Mouse (Mus musculus): ENCODE results near the gene Frat2.
A peak's percentile ranks its signal among the peaks of the same experiment; 100 is the strongest.

The Frat2 gene

DNA sequence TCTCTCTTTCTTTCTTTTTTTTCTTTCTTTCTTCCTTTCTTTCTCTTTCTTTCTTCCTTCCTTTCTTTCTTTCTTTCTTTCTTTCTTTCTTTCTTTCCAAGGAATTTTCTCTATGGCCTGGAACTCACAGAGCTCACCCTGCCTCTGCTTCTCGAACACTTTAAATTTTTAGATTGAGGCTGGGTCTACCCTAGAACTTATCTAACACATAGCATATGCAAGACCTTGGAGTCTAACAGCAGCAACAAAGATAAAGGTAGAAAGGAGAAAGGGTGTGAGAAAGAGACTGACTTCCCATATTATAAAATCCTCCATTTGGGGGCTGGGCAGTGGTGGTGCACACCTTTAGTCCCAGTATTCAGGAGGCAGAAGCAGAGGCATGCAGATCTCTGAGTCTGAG is 25.3 kb downstream of the Frat2 start:
- no peak for DNase-seq (ENCODE audit: low spot score in 2 of 2)

DNA sequence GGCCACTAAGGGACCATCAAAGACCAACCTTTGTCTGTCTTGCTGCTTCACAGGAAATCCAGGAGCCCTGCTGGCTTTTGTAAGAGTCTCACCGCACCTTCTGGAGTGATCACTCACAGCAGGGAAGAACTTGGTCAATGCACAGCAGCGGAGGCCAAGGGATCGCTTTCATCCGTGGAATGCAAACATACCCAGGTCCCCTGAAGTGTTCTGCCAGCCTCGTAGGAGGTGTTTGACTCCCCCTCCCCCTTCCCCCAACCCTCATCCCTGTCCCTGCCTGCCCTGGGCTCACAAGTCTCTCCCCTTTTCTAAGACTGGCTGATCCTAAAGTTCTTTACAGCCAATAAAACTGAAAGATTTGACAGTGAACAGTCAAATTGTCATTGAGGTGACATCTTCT is 26.5 kb downstream of the Frat2 start:
- DNase-seq (ENCODE audit: low spot score in 2 of 2), result no peak

DNA sequence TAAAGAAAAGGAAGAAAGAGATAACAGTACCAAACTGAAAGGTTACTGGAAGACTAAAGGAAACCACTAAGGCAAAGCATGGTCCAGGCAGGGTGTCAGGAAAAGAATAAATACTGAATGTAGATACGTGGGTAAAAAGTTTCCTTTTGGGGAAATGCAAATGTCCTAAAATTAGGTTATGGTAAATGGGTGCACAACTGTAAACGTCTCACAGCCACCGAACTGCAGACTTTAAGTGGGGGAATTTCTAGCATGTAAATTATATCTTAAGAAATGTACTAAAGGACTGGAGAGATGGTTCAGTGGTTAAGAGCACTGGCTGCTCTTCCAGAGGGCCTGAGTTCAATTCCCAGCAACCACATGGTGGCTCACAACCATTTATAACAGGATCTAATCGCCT is 29.2 kb downstream of the Frat2 start:
- no peak for DNase-seq (ENCODE audit: low spot score in 2 of 2)

DNA sequence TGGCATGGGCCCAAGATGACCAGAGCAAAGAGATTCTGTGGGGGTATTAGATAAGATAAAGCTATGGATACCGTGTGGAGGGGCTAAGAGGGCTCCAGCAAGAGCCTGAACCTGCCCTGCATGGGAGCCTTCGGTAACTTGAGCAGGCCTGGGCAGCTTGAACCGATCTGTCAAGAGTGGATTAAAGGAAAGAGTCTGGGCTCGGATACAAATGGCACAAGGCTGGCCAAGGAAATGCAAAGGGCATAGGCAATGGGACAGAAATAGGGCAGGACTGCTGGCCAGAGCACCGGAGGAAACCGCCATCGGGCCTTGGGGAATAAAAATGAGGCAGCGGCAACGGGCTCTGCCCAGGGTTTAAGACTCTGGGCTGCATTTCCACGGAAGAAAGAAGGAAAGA is 30.6 kb downstream of the Frat2 start:
- no peak for DNase-seq (ENCODE audit: low spot score in 2 of 2)

DNA sequence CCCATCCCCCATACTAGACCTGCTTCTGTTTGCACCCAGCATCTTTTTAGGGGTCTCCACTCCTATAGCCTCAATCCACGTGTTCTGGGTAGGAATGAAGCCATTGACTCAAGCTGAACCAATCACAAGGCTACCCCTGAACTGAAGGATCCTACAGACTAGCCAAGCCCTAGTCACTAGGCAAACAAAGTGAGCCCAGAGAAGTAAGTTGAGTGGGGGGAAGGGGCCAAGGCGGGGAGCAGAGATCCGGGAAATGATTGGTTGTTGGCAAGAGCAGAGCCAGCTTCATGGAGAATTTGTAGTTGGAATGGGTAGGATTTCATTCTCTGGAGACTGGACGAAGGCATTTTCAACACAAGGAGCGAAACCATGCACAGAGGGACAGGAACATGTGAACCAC is 31.0 kb downstream of the Frat2 start:
- DNase-seq (ENCODE audit: low spot score in 2 of 2), result no peak

DNA sequence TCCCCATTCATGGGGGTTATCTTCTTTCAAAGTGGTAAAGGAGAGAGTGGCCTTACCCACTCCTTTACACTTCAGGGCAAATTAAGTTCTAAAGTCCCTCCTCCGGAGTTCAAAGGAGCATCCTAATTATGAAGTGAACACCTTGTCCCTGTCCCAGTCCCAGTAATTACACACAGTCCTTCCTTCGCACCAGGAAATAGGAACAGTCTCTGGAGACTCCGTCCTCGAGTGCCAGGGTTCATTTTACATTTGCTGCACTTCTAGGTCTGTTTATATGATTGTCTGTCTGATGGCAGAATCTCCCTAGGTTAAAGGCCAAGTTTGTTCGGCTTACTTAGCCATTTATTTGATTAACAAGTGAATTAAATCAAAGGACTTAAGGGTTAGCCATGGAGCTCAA is 31.5 kb downstream of the Frat2 start:
- DNase-seq (ENCODE audit: low spot score in 2 of 2), result no peak

DNA sequence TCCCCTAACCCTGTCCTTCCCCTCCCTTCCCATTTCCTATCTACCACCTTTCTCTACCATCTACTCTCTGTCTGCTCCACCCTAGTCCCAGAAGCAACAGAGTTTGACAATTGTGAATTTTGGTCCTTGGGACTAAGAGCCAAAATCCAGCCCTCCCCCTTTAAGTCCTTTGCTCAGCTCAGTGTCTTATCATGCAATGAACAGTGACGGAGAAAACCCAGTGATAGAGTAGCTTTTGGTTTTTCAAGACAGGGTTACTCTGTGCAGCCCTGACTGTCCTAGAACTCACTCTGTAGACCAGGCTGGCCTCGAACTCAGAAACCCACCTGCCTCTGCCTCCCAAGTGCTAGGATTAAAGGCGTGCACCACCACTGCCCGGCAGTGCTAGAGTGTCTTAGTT is 34.6 kb downstream of the Frat2 start:
- no peak for DNase-seq (ENCODE audit: low spot score in 2 of 2)

DNA sequence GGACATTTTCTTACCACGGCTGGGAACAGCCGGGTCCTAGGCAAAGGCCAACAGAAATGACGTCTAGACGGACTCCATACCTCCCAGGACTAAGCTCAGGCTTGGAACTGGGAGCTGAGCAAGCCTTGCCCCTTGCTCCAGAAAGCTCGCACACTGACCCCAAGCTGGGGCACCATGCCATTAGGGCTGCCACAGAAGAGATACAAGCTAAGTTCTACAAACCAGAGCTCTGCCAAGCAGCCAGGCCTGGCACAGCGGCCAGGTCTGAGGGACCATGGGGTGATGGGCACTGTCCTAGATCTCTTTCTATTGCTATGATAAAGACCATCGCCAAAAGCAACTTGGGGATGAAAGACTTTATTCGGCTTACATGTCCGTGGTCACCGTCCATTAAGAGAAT is 35.4 kb downstream of the Frat2 start:
- no peak for DNase-seq (ENCODE audit: low spot score in 2 of 2)

DNA sequence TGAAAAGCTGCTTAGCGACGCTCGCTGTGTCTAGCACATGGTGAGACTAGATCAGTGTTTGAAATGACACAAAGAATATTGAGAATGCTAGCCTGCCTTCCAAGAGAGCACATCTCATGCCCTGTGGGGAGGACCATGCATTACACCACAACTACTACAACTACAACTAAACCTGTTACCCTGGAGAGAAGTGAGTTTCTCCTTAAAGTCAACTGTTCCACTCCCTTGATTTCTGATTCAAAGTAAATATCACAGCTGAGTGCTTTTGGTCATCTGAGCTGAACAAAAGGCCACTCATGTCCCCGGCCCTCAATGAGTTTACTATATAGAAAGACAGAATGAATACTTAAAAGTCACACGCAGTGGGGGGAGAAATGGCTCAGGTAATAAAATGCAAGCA is 37.9 kb downstream of the Frat2 start:
- DNase-seq (ENCODE audit: low spot score in 2 of 2), result no peak

DNA sequence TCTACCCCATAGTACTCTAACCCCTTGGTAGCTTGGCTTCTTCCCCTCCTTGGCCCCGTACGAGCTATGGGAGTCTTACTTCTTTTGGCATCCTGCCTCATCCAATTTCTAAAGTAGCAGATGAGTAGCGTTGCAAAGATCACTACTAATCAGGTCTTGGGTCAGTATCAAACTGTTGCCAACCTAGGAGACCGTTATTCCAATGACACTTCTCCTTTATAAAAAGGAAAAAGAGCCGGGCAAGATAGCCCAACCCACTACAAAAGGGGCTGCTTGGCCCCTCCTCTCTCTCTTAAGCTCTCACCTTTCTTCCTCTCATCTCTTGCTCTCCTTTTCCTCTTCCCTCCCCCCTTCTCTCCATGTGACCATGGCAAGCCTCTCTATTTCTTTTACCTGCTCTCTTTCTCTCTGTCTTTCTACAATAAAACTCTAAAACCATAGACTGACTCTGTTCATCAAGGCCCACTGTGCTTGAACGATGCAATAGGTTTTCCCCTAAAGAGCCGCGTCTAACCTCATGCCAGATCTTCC is 39.8 kb downstream of the Frat2 start:
- no peak for DNase-seq (ENCODE audit: low spot score in 2 of 2)

DNA sequence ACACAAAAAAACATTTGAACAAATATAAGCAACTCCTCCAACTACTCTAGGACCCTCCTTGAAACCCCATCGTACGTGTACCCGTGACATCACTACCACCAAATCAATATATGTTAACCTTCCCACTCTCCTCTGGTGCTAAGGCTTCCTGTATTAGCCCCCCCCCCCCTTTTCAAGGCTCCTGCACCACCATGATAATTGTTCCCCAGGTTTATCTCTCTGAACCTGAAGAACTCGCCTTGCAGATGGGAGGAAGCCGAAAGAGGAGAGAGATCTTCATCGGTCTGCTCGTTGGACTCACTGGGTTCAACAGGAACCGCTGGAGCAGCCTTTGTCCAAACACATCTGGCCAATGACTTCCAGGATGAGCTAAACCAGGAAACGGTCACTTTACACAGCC is 40.4 kb downstream of the Frat2 start:
- DNase-seq (ENCODE audit: low spot score in 2 of 2), result no peak

DNA sequence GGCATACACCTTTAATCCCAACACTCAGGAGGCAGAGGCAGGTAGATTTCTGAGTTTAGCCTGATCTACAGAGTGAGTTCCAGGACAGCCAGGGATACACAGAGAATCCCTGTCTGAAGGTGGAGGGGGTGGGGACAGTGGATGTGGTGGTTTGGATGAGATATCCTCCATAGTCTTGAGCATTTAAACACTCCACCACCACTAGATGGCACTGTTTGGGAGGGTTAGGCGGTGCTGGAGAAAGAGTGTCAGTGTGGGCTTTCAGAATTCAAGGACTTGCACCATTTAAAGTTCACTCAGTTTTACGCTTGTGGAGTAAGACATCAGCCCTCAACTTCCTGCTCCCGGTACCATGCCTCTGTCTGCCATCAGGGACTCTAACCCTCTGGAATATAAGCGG is 42.1 kb downstream of the Frat2 start:
- no peak for DNase-seq (ENCODE audit: low spot score in 2 of 2)

DNA sequence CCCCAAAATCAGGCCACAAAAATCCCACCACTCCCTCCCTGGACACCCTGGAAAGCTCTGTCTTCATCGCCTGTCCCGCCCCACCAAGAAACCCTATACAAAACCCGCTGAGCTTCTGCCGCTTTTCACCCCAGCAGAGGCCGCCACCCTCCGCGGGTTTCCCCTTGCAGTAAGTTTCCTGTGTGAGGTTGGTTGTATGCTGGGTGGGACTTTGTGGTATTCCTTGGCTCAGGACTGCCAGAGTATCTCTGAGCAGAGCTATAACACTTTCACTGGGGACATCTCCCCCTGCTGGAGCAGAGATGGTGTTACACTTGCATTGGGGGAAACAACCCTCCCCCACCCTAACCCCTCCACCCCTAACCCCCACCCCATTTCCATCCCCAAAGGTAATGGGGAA is 44.6 kb downstream of the Frat2 start:
- DNase-seq (ENCODE audit: low spot score in 2 of 2), result no peak

DNA sequence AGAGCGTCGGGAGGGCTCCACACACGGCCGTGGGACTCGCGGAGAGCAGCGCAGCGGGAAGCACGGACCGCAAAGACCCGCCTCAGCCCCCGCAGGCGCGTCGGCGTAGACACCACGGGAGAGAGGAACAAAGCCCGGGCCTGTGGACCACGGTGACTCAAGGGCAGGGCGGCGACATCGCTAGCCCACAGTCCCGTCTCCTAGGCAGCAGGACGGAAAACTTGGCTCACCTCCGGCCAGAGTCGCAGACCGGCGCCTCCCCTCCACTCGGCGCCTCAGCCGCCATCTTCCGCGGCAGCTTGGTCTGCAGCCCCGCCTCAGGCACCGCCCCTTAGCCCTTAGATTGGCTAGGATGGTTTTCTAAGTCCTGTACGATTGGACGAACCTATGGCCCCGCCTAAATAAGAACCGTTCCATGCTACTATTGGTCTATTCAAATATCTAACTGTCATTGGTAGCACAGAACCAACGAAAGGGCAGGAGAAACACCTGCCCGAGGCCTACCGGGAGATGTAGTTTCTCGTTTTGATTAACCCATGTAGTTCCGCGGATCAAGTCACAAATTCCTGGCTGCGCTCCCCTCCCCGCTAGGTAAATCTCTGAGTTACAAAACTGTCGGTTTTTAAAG is 46.1 kb downstream of the Frat2 start, which contains the start of gene Arhgap19:
Arhgap19 (minus strand) TSS at position 306 of the 628 bp plus-strand sequence.
- DNase-seq (ENCODE audit: low spot score in 2 of 2), result peak; percentile 93 to 95

DNA sequence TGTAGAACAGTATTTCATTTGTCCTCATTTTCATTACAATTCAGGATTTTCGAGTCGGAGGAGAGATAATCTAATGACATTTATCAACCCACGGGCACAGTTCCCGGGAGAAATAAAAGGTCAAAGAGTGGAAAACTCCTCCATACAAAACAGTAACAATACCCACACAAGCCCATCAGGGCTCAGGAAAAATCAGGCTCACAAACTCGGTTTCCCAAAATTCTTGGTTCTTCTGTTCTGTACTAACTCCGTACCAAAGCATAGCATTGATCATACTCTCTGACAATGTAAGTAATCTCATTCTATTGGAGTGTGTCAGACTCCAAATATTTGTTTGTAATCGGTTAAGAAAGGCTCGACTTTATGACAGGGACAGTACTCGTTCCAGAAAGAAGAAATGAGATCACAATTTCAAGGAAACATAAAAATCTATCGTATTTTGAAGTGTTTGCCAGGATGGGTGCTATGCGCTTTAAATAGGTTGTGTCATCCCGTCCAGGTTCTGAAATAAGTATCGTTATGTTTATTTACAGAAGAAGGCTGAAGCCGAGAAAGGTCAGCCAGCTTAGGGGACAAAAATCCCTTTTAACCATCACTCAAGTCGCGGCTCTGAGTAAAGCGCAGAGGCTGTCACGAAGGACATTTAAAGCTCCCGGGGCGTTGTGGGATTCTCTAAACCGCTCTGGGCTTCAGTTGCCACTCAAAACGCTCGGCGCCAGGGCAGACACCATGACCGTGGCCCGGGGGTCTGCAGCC is 46.8 kb downstream of the Frat2 start:
- DNase-seq (ENCODE audit: low spot score in 2 of 2), result no peak

DNA sequence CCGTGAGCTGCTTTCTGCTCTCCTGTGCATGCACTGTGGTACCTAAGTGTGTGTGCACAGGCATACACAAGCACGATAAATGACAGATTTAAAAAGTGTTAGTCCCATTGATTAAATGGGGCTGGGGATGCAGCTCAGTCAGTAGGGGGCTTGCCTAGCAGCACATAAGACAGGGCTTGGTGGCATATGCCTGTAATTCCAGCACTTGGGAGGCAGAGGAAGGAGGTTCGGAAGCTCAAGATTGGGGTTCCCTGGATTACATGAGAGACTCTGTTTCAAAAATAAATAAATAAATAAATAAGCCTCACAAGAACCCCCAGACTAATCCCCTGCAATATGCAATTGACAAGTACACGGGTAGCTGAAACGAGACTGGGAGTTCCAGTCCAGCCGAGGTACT is 47.5 kb downstream of the Frat2 start:
- no peak for DNase-seq (ENCODE audit: low spot score in 2 of 2)

DNA sequence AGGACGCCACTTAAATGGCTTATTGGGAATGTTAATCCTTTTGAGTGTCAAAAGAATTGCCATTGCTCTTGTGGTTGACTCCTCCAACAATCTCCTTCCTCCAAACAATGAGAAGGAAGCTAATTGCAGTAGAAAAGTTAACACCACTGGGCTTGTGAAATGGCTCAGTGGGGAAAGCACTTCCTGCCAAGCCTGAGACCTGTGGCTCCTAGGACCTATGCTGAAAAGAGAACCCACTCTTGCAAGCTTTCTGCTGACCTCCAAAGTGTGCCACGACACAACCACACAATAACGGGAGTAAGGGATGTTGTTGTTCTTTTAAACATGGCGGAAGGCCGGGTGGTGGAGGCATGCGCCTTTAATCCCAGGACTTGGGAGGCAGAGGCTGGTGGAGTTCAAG is 50.4 kb downstream of the Frat2 start:
- no peak for DNase-seq (ENCODE audit: low spot score in 2 of 2)

DNA sequence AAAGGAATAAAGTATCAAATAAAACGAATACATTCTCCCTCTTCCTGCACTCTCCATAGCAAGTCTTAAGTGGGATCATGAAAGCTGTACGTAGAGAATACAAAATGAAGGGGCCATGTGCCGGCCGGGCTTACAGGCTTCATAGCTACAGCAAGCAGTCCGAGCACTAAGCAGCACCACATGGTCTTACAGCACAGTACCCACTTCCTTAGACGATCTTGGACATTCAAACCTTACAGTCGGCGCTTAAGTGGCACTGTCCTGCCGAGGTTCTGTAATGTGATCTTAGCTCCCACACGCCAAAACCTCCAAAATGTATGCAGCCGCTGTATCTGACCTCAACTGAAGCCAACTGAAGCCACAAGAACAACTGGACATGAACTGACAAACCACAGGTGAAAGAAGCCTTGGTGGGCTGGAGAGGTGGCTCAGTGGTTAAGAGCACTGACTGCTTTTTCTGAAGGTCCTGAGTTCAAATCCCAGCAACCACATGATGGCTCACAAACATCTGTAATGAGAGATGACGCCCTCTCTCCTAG is 51.1 kb downstream of the Frat2 start:
- DNase-seq (ENCODE audit: low spot score in 2 of 2), result no peak

DNA sequence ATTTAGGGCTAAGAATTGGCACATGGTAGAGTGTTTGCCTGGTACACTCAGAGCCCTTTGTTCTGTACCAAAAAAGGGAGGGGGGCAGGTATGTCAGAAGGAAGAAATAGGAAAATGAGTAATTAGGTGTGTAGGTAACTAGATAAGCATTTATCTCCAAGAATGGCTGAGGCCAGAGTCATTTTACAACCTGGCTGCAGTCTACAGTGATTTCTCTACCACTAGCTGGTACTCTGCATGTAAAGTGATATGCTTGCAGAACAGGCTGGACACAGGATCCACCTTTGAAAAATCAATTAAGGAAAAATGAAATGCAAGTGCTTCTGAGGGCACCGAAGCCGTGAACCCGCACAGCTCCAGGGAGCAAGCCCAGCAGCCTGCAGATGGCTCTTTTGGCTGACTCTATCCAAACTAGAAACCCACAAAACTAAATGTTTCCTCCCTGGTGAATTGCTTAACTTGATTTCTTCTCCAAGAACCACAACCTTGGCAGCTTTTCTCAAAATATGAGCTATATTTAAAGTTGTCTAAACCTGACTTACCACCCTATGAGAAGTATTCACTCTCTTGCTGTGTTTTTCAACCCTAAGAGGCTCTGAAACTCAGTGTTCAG is 51.7 kb downstream of the Frat2 start:
- no peak for DNase-seq (ENCODE audit: low spot score in 2 of 2)
